Mouse (Mus musculus): ENCODE results near the gene Kctd11.

Kctd11 gene

DNA sequence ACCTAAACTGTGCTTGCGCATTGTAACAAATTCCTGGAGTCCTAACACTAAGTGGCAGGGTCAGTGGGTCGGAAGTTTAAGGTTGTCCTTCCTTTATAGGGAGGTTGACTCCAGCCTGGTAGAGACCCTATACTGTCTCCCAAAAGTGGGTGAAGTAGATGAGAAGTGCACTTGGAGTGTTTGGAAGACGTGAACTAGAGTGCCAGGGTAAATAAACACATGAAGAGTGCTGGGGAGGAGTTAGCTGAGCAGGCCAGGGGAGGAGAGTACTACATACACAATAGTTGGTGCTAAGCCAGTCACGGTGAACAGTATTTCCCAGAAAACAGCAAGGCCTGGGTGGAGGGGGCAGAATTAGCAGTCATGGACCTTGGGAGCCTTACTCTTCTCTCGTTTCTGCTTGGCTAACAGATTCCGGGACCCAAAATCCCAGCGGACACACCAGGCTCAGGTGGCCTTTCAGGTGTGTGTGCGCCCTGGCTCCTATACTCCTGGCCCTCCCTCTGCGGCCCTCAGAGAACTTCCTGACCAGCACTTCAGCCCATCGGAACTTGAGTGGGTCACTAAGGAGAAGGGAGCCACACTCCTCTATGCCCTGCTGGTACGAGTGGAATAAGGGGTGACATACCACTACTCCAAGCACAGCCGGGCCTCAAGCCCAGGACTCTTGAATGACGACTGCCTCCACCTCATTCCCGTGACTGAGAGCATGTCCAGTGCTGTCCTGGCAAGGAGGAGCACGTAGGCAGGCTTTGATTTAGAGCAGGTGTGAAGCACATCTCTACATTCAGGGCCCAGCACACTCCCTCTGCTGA, 31.7 kb upstream of the Kctd11 start:
- DNase-seq, result no peak

DNA sequence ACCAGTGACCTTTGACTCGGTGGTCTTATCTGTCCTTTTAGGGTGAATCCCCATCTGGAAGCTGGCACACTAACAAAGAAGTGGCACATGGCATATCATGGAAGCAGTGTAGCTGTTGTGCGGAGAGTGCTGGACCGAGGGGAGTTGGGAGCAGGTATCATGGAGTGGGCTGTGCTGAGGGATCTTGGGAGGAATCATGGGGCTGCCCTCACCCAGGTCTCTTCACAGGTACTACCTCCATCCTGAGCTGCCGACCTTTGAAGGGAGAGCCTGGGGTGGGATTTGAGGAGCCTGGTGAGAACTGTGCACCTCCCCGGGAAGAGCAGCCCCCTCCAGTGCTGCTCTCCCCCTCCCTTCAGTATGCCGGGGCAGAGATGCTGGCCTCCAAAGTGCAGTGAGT, 30.5 kb upstream of the Kctd11 start:
- no peak for DNase-seq

DNA sequence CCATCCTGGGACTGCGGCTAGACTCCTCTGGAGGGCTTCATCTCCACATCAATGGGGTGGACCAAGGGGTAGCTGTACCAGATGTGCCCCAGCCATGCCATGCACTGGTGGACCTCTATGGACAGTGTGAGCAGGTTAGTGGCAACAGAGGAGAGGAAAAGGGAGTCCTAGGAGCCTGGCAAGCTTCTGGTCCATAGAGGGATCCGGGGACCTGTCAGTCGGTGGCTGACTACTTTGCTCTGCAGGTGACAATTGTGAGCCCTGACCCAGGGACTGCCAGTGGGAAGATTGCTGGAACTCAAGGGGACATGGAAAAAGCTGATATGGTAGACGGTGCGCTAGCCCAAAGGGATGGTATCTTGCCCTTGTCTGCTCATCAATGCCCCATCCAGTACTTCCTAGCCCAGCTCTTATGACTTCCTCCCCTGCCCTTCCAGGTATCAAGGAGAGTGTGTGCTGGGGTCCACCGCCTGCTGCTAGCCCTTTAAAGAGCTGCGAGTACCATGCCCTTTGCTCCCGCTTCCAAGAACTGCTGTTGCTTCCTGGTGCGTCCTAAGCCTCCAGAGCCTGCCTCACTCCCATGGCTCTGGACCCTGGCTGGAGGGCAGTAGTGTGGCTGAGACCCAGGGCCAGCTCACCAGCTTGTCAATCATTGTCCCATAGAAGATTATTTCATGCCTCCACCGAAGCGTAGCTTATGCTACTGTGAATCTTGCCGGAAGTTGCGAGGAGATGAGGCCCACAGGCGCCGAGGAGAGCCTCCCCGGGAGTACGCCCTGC, 29.8 kb upstream of the Kctd11 start:
- DNase-seq, result no peak

DNA sequence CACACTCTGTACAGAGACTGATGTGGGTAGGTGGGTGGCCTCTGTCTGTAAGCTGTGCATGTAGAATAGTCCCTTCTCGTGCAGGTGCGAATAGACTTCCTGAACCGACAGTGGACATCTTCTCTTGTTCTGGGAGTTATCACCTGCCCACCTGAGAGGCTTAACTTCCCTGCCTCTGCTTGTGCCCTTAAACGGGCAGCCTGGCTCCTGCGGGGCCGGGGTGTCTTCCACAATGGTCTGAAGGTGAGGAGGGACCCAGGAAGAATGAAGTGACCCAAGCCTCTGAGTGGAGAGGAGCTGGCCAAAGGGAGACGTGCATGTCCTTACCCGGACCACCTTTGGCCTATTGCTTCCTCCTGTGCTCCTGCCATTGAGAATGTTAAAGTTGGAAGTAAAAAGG, 29.0 kb upstream of the Kctd11 start:
- no peak for DNase-seq

DNA sequence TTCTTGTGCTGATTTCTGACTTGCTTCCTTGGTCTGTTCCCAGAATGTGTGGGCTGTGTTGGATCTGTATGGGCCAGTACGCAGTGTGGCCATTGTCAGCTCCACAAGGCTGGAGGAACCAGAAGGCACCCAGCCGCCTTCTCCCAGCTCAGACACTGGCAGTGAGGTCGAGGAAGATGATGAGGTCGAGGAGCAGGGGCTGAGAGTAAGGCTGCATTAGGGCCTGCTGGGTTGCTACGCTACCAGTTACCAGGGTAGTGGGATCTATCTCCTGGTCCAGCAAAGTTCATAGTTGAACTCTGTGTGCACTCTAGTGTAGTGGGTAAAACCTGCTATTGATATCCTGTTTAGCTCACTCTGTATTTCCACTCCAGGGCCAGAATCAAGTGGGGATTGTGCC, 28.0 kb upstream of the Kctd11 start:
- DNase-seq, result no peak

DNA sequence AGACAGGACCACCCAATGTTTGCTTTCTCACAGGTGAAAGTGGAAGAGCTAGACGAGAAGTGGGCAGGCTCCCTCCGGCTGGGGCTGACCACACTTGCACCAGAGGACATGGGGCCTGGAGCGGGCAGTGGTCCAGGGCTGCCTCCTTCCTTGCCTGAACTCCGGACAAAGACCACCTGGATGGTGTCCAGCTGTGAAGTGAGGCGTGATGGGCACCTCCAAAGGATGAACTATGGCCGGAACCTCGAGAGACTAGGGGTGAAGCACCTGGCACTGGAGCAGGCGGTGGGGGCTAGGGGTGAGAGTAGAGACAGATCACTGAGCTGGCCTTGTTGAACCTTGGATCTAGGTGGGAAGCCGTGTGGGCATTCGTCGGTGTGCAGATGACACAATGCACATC, 27.4 kb upstream of the Kctd11 start:
- DNase-seq, result no peak

DNA sequence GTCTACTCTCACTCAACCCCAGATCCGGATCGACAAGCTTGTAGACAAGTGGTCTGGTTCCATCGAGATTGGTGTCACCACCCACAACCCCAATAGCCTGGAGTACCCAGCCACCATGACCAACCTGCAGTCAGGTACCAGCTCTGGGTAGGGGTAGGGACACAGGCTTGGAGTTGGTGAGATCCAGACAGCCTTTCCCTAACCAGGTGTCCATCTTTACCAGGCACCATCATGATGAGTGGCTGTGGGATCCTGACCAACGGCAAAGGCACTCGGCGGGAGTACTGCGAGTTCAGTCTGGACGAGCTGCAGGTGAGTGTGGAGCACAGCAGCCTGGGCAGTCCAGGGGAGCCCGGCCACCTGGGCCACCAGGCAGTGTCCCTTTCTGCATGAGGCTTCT, 23.1 kb upstream of the Kctd11 start:
- DNase-seq, result no peak

DNA sequence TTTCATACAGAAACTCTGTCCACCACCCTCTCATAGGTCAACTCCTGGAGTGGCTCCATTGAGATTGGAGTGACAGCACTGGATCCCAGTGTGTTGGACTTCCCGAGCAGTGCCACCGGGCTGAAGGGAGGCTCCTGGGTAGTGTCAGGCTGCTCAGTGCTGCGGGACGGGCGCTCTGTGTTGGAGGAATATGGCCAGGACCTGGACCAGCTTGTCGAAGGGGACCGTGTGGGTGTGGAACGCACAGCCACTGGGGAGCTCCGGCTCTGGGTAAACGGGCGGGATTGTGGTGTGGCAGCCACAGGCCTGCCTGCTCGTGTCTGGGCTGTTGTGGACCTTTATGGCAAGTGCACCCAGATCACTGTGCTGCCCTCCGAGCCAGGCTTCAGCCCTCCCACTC, 21.8 kb upstream of the Kctd11 start:
- no peak for DNase-seq

DNA sequence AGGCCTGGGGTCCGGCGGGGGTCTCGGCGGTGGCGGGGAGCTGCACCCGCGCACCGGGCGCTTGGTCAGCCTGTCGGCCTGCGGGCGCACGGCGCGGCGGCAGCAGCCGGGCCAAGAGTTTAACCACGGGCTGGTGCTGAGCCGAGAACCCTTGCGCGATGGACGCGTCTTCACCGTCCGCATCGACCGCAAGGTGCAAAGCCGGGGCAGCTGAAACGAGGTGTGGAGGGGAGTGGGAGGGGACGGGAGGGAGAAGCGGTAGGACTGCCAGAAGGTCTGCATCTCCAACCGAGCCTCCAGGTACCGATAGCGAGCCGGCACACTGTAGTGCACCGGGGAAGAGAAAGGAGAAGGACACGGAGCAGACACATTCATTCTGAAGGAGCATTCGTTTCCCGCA, 20.8 kb upstream of the Kctd11 start:
- DNase-seq, result peak; percentile 20

DNA sequence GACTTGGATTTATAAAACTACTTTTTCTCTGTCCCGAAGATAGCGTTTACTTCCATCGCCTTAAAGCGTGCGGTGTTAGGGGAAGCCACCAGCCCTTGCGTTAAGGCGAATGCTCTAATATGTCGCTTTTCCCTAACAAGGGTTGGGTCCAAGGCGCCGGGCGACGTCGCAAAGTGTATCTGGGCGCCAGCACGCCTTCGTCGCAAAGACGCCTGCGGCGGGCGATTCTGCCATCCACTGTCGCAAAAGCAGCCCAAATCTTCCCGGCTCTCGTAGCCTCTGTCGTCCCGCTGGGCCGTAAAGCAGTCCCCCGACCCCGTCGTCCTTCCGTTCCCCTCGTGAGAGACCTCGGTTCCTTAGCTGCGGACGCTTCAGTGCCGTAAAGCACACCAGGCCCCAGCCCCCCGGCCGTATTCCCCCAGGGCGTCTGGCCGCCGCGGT, 20.2 kb upstream of the Kctd11 start:
- DNase-seq, result peak; percentile 98

DNA sequence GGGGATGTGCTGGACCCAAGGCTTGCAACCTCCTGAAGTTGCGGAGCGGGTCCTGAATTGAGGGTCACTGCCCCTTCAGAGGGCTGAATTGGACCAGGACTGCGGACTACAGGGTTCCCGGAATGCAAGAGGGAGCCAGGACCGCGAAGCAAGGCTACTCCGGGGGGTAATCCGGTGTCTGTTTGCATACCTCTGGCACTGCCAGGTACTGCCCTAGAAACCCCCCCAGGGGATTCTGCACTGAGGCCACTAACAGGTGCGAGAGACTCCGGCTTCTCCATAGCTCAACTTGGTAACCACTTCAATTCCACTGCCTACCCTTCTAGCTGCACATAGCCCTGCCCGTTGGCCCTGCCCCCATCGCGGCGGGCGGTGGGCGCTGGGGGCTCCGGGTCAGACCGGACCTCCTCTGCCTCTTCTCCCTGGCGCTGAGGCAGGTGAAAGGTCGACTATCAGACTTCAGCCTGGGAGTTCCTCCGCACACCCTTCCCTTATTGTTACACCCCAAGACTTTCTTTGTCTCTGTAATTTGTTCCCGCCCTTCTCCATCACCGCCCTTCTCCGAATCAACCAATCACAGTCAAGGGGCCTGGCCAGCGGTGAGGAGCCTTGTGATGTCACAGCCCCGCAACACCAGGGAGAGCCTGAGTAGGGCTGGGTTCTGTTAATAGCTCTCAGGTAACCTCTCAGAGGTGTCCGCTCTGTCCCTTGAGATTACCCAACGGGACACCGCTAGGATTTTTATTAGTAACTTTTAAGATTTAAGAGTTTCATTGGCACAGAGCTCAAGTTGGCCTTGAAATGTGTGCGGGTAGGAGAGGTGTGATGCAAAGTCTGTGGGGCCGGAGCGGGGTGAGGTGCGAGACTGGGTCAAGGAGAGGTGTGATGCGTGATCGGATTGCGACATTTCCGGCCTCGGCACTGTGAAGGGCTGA, 19.5 kb upstream of the Kctd11 start, which contains the start of the genes 2810408A11Rik and Neurl4:
Gene 2810408A11Rik (minus strand): TSS at position 517 of the 935 bp plus-strand sequence.
Gene Neurl4 (plus strand): TSS at position 602 of the 935 bp plus-strand sequence.
- peak; percentile 93 for DNase-seq

DNA sequence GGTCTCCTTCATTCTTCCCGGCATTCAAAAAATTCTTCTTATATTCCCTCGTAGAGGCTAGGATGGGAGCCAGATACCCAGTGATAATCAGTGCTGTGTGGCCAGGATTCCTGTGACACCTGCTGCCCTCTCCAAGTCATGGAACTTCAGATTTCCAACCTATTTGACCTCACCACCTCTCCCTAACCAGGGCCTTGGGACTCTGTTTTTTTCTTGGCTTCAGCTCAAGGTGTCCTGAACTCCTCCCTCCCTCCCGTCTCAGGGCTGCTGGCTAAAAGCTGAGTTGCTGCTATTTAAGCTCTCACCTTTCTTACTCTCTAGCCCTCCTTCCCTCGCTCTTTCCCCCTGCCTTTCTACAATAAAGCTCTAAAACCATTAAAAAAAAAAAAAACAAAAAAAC, 18.7 kb upstream of the Kctd11 start:
- DNase-seq, result no peak

DNA sequence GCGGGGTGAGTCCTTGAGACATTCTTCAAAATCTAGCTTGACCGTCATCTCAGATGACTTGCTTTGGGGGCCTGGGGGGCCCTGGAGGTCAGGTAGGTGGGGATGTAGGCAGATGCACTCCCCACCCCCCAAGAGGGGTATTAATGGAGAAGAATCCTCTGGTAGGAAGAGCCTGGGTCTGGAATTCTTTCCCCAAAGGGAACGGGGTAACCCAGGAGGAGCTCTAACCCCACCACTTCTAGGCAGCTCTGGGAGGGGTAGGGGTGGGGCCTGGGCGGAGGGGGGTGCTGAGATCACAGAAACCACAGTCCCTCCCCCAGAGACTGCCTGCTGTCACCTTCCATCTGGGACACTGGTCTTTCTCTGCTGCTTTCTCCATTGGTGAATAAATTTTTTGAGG, 14.1 kb upstream of the Kctd11 start, which contains the start of gene Acap1:
Gene Acap1 (minus strand): TSS at position 249 of the 400 bp plus-strand sequence.
- no peak for DNase-seq

DNA sequence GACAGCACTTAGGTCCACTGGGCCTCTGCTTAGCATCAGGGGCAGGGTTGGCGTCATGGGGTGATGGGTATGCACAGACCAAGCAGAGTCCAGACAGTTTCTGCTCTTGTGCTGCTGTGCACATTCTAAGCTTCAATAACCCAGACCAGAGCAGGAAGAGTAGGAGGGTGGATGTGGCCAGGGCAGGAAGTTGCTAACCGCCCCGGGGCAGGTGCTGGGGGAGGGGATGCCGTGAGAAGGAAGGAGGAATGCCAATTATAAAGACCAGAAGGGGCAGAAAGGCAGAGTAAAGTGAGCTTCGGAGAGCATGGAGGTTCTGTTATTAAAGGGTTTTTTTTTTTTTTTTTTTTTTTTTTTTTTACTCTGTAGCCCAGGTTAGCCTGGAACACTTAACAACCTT, 13.5 kb upstream of the Kctd11 start:
- no peak for DNase-seq

DNA sequence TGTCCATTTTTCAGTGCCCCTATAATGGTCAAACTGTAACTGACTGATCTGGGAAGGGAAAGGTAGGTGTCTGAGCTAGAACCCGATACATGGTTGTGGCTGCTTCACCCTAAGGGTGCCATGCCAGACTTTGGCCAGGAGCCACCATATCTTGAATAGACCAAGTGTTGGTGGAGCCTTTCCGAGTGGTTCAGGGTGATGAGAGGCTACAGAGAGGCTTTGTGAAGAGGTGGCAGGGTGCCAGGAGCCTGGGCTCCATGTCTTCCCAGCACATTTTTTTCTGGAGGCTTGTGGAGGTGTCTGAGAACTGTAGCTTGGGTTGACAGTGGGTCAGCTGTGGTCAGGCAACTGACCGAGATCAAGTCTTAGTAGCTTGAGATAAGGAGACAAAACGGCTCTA, 10.3 kb upstream of the Kctd11 start:
- DNase-seq, result peak; percentile 32

DNA sequence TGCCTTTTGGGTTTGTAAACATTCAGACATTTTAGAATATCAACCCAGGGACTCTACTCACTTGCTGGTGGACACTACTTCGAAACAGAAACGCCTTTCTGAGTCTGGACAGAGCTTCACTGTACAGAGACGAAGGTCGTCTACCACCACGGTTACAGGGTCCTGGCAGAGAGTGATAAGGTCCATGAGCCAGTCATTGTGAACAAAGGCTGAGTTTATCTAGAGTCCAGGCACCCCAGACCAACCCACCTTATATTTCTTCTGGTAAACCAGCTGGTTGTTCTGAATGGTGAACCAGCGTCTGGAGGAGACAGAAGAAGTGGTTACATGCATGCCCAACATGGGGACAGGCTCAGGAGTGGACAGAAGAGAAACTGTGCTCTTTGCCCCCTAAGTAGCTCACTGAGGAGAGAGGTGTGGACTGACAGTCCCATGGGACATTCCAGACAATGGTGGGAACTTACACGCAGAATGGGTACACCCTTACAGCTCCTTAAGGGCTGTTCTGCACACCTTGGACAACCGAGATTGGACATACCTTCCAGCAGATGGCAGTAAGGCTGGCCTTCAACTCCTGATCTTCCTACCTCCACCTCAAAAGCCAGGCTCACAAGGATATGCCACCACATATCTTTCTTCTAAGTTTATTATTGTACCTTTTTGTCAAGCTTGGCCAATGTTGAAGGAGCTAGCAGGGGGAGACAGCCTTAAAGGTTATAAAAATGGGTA, 5.9 kb upstream of the Kctd11 start:
- no peak for DNase-seq

DNA sequence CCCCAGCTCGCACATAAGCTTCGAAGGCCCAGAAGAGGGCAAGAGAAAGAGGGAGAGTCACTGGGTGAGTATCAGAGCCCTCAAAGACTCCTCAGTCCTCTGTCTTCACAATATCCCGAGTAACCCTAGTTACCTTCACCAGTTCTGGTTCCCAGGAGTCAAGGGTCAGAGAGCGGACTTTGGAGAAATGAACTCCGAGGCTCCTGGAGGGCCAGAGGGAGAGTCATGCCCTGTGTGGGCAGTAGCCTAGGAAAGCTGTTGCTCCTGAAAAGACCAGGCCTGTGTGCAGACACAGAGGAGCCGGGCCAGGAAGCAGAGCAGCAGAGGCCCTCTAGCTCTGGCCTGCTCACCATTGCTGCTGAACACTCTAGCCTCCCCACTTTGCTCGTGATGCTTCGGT, 3.5 kb upstream of the Kctd11 start:
- no peak for DNase-seq

DNA sequence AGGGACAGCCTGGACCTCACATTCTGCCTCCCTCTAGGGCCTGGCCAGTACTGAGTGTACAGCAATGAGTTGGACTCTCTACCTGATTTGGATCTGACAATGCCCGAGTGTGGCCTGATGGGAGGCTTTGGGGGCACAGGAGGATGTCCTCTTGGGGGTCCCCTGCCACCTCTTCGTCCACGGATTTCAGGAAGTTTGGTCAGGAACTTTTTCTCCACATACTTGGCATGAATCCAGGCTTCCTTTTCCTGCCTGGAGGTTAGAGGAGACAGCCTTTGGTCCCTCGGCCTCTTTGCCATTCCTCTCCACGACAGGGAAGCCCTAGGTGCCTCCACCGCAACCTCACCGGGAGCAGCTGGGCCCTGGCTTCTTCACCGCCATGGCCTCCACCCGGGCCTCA, 3.0 kb upstream of the Kctd11 start:
- no peak for DNase-seq

DNA sequence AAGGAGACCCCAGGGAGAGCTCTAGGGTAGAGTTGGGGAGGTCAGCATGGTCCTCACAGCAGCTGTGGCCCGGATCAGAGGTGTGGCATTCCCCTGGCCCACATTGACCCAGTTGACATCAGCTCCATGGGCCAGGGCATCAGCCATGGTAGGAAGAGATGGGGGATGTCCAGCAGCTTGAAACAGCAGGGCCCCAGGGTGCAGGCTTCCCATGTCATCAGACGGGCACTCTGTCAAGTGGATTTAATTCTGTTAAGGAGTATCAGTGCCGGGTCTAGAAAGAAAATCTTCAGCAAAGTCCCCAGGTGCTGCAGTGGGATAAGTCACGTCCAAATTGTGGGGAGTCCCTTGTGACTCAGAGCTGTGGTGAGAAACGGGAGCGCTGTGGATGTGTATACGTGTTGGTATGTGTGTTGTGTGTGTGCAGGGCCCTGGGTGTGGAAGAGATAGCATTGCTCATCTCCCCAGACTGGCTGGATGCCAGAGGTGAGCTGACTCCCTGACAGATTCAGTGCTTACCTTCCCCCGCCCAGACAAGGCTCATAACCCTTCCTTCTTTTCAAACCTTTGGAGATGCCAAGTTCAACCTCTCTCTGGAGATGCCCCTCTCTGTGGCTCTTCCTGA, 2.4 kb upstream of the Kctd11 start:
- DNase-seq, result no peak

DNA sequence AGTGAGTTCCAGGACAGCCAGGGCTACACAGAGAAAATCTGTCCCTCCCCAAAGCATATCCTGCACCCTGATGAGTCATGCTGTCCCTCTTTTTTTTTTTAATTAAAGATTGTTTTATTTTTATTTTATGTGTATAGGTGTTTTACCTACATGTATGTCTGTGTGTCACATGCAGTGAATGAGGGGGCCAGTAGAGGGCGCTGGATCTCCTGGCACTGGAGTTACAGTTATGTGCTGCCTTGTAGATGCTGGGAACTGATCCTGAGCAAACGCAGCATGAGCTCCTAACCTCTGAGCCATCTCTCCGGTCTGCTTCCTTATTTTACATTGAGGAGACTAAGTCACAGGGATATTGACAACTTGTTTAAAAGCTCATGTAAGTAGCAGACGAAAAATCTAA, 1.9 kb upstream of the Kctd11 start:
- DNase-seq, result no peak

DNA sequence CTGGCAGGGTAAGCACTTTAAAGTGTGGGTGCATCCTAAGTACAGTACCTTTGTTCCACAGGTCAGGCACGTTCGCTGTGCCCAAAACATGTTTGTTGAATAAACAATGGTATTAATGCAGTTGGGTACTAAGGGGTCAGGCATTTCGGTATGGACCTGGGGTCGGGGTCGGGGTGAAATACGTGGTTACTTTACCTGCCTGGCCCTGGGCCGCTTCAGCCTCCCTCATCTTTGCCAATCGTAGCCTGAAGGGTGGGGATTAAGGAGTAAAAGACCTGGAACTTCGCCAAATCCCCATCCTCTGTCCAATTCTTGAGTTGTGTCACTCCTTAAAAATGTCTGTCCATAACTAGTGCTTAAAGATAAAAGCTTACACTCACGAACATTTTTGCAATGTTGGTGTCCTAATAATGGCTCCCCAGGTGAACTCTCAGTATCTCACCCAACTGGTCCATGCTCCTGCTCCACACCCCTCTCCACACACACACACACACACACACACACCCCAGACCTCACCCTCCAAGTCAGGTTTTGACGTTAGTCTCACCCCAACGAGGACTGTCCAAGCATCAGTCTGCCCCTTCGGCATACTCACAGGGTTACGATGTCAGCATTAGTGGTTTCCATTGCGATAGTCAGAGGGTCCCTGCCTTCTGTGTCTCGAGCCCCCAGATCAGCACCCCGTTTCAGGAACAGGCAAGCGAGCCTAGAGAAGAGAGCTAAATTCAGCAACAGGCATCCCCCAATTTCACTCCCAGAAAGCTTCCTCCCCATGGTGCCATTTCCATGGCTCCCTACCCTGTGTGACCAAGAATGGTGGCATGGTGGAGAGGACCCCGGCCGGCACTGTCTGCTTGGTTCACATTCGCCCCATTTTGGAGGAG, 823 bp upstream of the Kctd11 start:
- no peak for DNase-seq
